Mouse (Mus musculus): ENCODE results near the gene Smyd1.

The Smyd1 gene

DNA sequence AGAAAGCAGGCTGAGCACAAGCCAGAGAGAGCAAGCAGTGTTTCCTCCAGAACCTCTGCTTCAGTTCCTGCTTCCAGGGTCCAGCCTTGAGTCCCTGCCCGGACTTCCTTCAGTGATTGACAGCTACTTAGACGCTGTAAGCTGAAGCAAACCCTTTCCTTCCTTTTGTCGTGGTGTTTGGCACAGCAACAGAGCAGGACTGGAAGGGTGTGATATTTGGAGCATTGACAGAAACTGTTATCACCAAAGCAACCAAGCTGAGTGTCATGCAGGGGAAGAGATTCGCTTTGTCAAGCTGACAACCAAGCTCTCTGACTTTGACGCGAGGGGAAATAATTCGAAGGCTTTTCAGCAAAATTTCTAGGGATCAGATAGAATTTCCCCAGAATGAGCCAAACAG lies 110.1 kb downstream of the Smyd1 start:
- DNase-seq (ENCODE audit: low spot score in 2 of 2) = no peak

DNA sequence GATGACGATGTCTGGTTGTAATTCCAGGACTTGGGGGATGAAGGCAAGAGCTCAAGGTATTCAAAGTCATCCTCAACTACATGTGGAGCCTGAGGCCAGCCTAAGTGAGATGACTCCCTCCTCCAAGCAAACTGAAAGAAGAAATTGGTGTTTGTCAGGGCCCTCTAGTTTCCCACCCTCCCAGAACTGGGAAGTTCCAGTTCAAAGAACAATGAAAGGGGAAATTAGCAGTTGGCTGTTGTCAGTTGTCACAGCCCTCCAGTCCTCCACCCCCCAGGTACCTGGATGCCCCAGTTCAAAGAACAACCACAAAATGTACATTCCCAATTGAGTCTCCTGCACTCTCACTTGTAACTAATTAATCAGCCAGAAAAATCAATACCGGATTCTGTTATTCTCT lies 113.3 kb downstream of the Smyd1 start:
- DNase-seq (ENCODE audit: low spot score in 2 of 2) = no peak

DNA sequence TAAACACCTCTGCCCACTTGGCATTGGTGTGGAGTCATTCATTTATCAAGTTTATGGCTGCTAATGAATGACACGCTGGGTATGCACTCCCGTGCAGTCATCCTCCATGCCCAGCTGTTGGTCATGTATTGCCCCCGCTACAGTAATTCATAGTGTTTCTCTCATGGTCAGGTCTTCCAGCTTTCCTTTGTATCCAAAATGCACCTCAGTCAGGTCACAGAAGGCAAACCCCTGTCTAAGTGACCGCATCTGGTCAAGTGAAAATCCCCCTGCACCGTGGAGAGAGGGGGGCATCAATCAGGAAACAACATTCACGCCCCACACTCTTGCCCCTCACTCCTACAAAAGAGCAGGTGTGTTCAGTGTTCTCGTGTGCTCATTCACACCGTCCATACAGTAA lies 117.9 kb downstream of the Smyd1 start:
- no peak for DNase-seq (ENCODE audit: low spot score in 2 of 2)

GRCm38 (mm10) chr6:71203674-71204073 lies 118.4 kb downstream of the Smyd1 start:
- DNase-seq (ENCODE audit: low spot score in 2 of 2) = no peak

DNA sequence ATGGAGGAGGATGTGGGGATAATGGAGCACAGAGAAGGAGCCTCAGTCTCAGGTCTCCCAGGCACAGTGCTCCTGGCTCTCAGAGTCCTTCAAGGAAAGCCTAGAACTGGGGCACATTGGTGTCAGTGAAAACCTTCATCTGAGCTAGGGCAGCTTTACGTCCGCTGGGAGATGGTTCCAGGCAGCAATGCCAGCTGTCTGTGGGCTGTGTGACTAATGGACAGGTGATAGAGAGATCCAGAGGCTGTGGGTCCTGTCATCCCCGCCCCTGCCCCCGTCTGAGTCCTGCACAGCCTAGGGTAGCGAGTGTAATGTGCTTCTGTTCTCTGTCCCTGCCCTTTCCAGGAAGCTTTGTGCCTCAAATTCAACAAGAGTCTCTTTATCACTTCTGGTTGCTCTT lies 120.1 kb downstream of the Smyd1 start:
- DNase-seq (ENCODE audit: low spot score in 2 of 2) = no peak

DNA sequence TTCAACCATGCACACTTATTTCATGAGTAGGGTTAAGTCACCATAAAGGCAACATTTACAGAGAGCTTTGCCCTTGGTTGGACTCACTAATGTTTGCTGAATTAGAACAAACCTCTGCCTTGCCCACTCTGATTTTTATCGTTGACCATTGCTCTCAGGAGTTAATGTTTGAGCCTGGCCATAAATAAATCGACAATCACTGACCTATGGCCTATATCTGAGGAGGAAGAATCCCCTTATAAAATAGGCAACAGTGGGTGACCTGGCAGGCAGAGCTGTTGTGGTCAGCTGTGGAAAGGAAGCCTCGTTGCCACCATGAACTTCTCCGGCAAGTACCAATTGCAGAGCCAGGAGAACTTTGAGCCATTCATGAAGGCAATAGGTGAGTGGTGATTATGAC lies 122.4 kb downstream of the Smyd1 start, which contains the start of gene Fabp1:
Gene Fabp1, plus strand, starts transcription at position 216 of the 400 bp plus-strand sequence.
- no peak for DNase-seq (ENCODE audit: low spot score in 2 of 2)

DNA sequence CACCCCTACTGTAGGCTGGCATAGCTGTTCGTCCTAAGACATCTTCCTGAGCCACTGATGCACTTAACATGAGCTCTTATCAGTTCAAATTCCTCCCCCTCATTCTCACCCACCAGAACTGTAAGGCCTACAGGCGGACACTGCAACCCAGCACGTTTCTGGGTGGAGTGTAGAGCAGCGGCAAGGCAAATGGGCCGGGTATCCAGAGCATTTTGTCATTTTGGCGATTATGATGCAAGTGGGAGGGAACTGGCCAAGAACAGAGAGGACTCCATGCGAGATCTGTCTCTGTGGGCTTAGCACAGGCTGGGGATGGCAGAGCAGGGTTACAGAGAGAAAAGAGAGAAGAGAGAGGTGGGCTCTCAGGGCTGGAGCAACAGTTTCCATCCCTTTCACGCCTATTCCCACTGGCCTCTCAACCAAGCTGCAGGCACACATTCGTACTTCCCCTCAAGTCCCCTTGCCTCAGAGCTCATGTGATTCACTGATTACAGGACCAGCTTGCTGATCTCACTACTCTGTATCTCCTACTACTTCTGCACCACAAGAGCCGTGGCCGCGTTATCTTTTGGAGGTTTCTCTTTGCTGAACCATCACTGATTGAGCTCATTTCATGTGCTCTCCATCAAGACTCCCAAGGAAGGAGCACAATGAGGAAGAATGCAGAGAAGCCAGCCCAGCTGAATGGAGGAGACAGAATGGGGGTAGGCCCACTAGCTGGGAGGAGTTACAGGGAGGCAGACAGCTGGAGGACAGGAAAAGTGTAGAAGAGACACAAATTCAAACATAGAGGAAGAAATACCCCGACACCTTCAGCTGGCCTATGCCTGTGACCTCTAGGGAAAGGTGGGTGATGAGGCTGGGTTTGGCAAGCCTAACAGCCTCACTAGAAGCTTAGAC lies 124.1 kb downstream of the Smyd1 start:
- no peak for DNase-seq (ENCODE audit: low spot score in 2 of 2)

DNA sequence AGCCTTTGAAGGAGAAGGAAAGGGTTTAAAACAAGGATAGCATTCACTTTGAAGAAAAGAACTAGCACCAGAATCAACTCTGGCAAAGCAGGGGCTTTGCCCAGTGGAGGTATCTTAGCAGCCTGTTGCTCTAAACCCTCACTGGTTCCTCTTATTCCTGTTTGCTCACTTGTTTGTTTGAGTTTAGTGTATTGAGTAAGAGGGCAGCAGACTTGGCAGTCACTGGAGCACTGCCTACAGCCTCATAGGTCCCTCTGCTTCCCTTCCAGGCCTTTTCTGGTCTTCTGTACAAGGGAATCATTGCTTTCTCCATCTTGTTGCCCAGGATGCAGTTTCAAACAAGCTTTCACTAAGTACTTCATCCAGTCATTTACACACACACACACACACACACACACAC lies 125.9 kb downstream of the Smyd1 start:
- no peak for DNase-seq (ENCODE audit: low spot score in 2 of 2)

GRCm38 (mm10) chr6:71193151-71193740 lies 128.8 kb downstream of the Smyd1 start:
- no peak for DNase-seq (ENCODE audit: low spot score in 2 of 2)

DNA sequence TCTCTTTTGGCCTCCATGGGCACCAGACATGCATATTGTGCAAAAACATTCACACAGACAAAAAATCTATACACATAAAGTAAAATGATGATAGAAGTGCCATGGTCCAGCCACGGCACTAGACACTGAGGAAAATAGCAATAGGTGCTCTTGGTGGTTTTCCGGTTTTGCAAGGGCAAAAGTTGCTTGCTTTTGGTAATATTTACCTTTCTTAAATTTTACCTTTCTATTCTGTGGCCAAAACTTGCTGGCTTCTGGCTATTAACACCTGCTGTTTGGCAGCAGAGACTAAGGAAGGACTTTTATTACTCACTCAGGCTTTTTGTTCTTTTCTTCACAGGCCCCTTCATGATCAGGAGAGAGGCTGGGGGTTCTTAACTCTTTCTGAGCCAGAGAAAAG lies 131.5 kb downstream of the Smyd1 start:
- DNase-seq (ENCODE audit: low spot score in 2 of 2) = no peak

DNA sequence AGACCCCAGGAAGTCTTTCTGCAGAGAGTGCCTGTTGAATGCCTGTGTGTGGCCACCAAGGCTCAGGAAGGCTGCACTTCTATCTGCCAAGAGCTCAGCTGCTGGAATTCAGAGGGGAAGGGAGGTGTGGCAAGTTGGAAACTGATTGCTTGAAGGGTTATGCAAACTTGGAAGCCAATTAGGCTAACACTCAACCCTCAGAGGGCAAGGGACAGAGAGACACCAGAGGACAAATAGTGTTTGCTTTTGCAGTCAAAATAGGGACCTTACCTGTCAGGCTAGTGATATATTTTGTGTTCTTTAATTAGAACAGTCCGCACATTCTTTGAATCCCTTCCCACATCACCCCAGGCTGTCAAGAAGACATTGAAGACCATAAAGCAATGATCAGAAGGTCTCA lies 132.5 kb downstream of the Smyd1 start:
- DNase-seq (ENCODE audit: low spot score in 2 of 2) = no peak

GRCm38 (mm10) chr6:71184941-71185604 lies 137.0 kb downstream of the Smyd1 start:
- no peak for DNase-seq (ENCODE audit: low spot score in 2 of 2)

GRCm38 (mm10) chr6:71180596-71180995 lies 141.4 kb downstream of the Smyd1 start:
- DNase-seq (ENCODE audit: low spot score in 2 of 2) = no peak

- DNase-seq (ENCODE audit: low spot score in 2 of 2) = no peak
Measured at GRCm38 (mm10) chr6:71172812-71173580, 149.0 kb downstream of the Smyd1 start.

- DNase-seq (ENCODE audit: low spot score in 2 of 2) = peak in 1 of 2 experiments; percentile 37
Measured at GRCm38 (mm10) chr6:71166551-71167169, 155.4 kb downstream of the Smyd1 start.

- DNase-seq (ENCODE audit: low spot score in 2 of 2) = no peak
Measured at GRCm38 (mm10) chr6:71164394-71164793, 157.6 kb downstream of the Smyd1 start.

Data from frontal cortex, postnatal 36 days (tissue).